Mouse (Mus musculus): ENCODE measurements around the gene Dcdc2c. TPM values are rescaled to one million over a fixed set of nuclear protein-coding genes. Genes with fewer than 3 reads are reported as not detected.

The Dcdc2c gene
- polyA plus RNA-seq, 1 experiment from 2014 or later, result 0.18 TPM

GRCm38 (mm10) chr12:28582423-28582822, 30.2 kb upstream of the Dcdc2c start, which contains the start of gene Allc:
Gene Allc, minus strand, starts transcription at chr12:28582523.
- no peaks in the 10 kb centered on the region for H3K27me3 ChIP-seq (ENCODE audit: control insufficient read depth, insufficient read depth, low read depth, low read length)
- 70% methylated on average over 8 of the region's 8 CpGs for WGBS
- no peaks in the 10 kb centered on the region for H3K4me1 ChIP-seq (replicated peaks; ENCODE audit: control insufficient read depth, insufficient read depth, low read length)
- H3K9me3 ChIP-seq (ENCODE audit: control insufficient read depth, low read length), result no peaks in the 10 kb centered on the region
- no peak within 1 kb of the TSS for H3K9ac ChIP-seq (ENCODE audit: low read length)
- H3K4me3 ChIP-seq (ENCODE audit: low read length), result no peak within 1 kb of the TSS
- H3K27ac ChIP-seq (ENCODE audit: low read length), result no peak within 1 kb of the TSS
- no peak within 1 kb of the TSS for H3K4me2 ChIP-seq (ENCODE audit: low read depth, low read length)
- no peaks in the 10 kb centered on the region for H3K36me3 ChIP-seq (ENCODE audit: control insufficient read depth, insufficient read depth, low read length)
- no peak for ATAC-seq (ENCODE audit: low read depth)

DNA sequence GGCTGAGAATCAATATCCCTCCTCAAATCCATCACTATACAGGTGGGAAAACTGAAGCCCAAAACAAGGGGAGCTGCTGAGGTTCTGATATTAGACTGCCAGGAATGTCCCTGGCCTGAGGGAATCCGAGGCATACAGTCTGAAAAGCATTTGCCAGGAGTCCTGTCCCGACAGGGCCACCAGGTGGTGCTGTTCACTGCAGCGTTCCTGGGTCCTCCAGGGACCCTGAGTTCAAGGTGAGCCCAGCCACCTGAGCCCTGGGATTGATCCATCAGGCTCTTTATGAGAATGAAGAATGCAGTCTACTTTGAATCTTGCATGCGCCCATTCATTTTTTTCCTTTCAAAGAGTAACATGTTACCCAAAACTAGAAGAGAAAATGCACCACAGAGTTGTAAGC, 26.9 kb upstream of the Dcdc2c start:
- 29% methylated on average over 4 of the region's 4 CpGs for WGBS
- no peak for ATAC-seq (ENCODE audit: low read depth)
- no peak overlapping the region for H3K4me3 ChIP-seq (ENCODE audit: low read length)
- H3K27ac ChIP-seq (ENCODE audit: low read length), result no peak overlapping the region
- H3K9ac ChIP-seq (ENCODE audit: low read length), result no peak overlapping the region
- no peaks in the 10 kb centered on the region for H3K4me1 ChIP-seq (replicated peaks; ENCODE audit: control insufficient read depth, insufficient read depth, low read length)
- no peaks in the 10 kb centered on the region for H3K36me3 ChIP-seq (ENCODE audit: control insufficient read depth, insufficient read depth, low read length)
- H3K9me3 ChIP-seq (ENCODE audit: control insufficient read depth, low read length), result no peaks in the 10 kb centered on the region
- no peaks in the 10 kb centered on the region for H3K27me3 ChIP-seq (ENCODE audit: control insufficient read depth, insufficient read depth, low read depth, low read length)
- H3K4me2 ChIP-seq (ENCODE audit: low read depth, low read length), result no peak overlapping the region

DNA sequence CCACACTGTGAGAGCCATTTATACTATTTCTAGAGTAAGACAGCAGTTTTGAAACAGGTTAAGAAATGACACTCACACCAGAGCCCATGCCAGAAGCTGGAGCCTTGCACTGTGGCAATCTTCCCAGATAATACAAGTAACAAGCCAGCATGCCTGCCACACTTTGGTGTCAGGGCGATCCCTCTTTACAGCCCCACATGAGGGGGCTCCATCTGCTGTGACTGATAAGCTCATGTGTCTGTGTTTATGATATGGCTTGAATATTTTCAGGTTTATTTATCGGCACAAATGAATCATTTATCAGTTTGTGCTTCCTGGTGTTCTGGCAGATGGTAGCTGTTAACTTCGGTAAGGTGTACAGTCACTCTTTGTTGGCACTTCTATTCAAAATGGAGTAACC, 25.9 kb upstream of the Dcdc2c start:
- no peak overlapping the region for H3K4me3 ChIP-seq (ENCODE audit: low read length)
- no peaks in the 10 kb centered on the region for H3K4me1 ChIP-seq (replicated peaks; ENCODE audit: control insufficient read depth, insufficient read depth, low read length)
- no peak overlapping the region for H3K9ac ChIP-seq (ENCODE audit: low read length)
- ATAC-seq (ENCODE audit: low read depth), result no peak
- 61% methylated on average over 3 of the region's 3 CpGs for WGBS
- no peak overlapping the region for H3K4me2 ChIP-seq (ENCODE audit: low read depth, low read length)
- no peaks in the 10 kb centered on the region for H3K9me3 ChIP-seq (ENCODE audit: control insufficient read depth, low read length)
- no peaks in the 10 kb centered on the region for H3K27me3 ChIP-seq (ENCODE audit: control insufficient read depth, insufficient read depth, low read depth, low read length)
- H3K36me3 ChIP-seq (ENCODE audit: control insufficient read depth, insufficient read depth, low read length), result no peaks in the 10 kb centered on the region
- H3K27ac ChIP-seq (ENCODE audit: low read length), result no peak overlapping the region

DNA sequence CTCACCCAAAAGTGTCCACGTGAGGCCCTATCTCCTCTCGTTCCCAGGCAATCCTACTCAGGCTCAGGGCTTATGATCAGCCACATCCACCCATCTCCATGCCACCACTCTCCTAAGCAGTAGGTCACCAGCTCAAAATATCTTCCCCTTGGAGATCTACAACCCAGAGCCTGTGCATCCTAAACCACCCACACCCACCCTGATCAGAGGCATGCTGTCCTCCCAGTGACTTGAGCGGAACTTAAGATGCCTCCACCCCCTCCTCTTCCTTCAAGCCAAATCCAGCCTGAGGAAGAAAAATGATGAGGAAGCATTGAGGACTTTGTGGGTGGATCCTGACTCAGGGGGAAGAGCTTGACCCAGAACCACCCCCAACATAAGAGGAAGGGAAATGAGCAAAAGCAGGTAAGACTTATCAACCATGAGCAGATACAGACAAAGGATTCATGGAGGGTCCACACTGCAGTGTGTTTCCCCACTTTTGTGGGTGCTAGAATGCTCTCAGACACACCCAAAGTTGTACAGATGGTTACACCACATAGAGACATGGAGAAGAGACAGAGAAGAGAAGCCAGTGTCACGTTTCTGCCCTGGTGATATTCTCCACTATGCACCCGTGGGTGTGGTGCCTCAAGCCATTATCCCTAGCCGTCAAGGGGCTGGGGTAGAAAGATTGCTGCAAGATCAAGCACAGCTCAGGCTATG, 23.3 kb upstream of the Dcdc2c start:
- no peaks in the 10 kb centered on the region for H3K27me3 ChIP-seq (ENCODE audit: control insufficient read depth, insufficient read depth, low read depth, low read length)
- H3K27ac ChIP-seq (ENCODE audit: low read length), result no peak overlapping the region
- no peak overlapping the region for H3K9ac ChIP-seq (ENCODE audit: low read length)
- no peaks in the 10 kb centered on the region for H3K9me3 ChIP-seq (ENCODE audit: control insufficient read depth, low read length)
- H3K4me3 ChIP-seq (ENCODE audit: low read length), result no peak overlapping the region
- WGBS, result 66% methylated on average over 6 of the region's 6 CpGs
- H3K4me1 ChIP-seq (replicated peaks; ENCODE audit: control insufficient read depth, insufficient read depth, low read length), result no peaks in the 10 kb centered on the region
- ATAC-seq (ENCODE audit: low read depth), result no peak
- H3K4me2 ChIP-seq (ENCODE audit: low read depth, low read length), result no peak overlapping the region
- H3K36me3 ChIP-seq (ENCODE audit: control insufficient read depth, insufficient read depth, low read length), result no peaks in the 10 kb centered on the region

DNA sequence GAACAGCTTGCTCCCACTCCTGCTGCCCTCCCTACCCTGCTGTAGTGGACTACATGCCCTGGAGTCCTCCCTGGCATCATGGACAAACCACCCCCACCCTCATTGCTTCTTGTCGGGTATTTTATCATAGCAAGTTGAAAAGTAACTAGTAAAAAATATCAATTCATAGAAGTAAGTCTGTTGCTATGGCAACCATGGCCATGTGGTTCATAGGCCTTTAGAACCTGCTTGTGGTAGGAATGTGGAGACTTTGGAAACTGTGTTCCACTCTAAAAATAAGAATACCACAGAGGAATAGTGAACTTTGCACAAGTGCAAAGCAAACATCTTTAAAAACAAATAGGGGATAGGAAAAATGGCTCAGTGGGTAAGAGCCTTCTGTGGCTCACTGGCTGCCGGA, 20.0 kb upstream of the Dcdc2c start:
- Histone ChIP-seq H3K9ac (ENCODE audit: low read length) (no peak overlapping the region), H3K4me2 (ENCODE audit: low read depth, low read length) (no peak overlapping the region), H3K27ac (ENCODE audit: low read length) (no peak overlapping the region), H3K9me3 (ENCODE audit: control insufficient read depth, low read length) (no peaks in the 10 kb centered on the region), H3K4me1 (replicated peaks; ENCODE audit: control insufficient read depth, insufficient read depth, low read length) (no peaks in the 10 kb centered on the region), H3K36me3 (ENCODE audit: control insufficient read depth, insufficient read depth, low read length) (no peaks in the 10 kb centered on the region), H3K27me3 (ENCODE audit: control insufficient read depth, insufficient read depth, low read depth, low read length) (no peaks in the 10 kb centered on the region), H3K4me3 (ENCODE audit: low read length) (no peak overlapping the region)
- 59% methylated on average over 2 of the region's 2 CpGs for WGBS
- no peak for ATAC-seq (ENCODE audit: low read depth)

- Histone ChIP-seq H3K4me1 (replicated peaks; ENCODE audit: control insufficient read depth, insufficient read depth, low read length) (no peaks in the 10 kb centered on the region), H3K4me3 (ENCODE audit: low read length) (no peak overlapping the region), H3K4me2 (ENCODE audit: low read depth, low read length) (no peak overlapping the region), H3K9me3 (ENCODE audit: control insufficient read depth, low read length) (no peaks in the 10 kb centered on the region), H3K27ac (ENCODE audit: low read length) (no peak overlapping the region), H3K27me3 (ENCODE audit: control insufficient read depth, insufficient read depth, low read depth, low read length) (no peaks in the 10 kb centered on the region), H3K9ac (ENCODE audit: low read length) (no peak overlapping the region), H3K36me3 (ENCODE audit: control insufficient read depth, insufficient read depth, low read length) (no peaks in the 10 kb centered on the region)
- no peak for ATAC-seq (ENCODE audit: low read depth)
- WGBS, result 44% methylated on average over 18 of the region's 18 CpGs
Measured at GRCm38 (mm10) chr12:28551775-28552174, 424 bp downstream of the Dcdc2c start.

DNA sequence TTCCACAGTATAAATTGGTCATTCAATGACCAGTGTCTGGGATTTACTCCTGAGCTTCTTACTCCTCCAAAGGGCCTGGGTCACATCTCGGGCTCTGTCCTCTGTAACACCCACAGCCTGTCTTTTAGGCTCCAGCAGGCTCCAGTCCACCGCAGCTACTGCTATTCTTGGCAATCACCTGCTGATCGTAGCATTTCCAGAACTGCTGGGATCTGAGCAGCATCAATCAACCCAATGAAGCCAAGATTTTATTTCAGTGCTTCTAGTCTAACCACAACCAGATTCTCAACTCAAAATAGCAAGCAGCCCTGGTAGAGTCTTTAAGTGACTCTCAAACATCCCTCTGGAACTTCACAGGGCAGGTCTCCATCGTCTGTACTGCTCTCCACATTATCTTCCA, 3.3 kb downstream of the Dcdc2c start:
- no peak for ATAC-seq (ENCODE audit: low read depth)
- Histone ChIP-seq H3K36me3 (ENCODE audit: control insufficient read depth, insufficient read depth, low read length) (no peaks in the 10 kb centered on the region), H3K27me3 (ENCODE audit: control insufficient read depth, insufficient read depth, low read depth, low read length) (no peaks in the 10 kb centered on the region), H3K4me2 (ENCODE audit: low read depth, low read length) (no peak overlapping the region), H3K9me3 (ENCODE audit: control insufficient read depth, low read length) (no peaks in the 10 kb centered on the region), H3K9ac (ENCODE audit: low read length) (no peak overlapping the region), H3K4me1 (replicated peaks; ENCODE audit: control insufficient read depth, insufficient read depth, low read length) (no peaks in the 10 kb centered on the region), H3K27ac (ENCODE audit: low read length) (no peak overlapping the region), H3K4me3 (ENCODE audit: low read length) (no peak overlapping the region)
- 47% methylated on average over 4 of the region's 4 CpGs for WGBS

DNA sequence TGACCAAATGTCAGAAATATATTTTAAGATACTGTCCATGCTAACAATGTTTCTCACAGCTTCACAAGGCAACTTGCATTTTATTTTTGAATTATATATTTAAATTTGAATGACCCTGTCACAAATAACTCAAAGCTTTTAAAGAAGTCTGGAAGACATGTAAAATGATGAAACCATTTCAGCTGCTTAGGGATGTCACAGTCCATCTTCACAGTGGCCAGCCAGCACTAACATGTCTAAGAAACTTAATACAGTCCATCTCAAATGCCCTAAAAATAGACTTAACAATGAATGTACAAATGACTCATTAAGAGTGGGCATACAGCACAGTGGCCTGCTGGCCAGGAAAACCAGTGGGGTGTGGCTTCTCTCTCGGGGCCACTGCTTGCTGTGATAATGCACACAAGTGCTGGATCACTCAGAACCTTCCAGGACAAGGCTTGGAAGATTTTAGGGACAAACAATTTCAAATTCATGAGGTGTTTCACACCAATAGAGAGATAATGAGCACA, 37.9 kb downstream of the Dcdc2c start:
- 38% methylated on average over 1 of the region's 1 CpGs for WGBS
- H3K9me3 ChIP-seq (ENCODE audit: control insufficient read depth, low read length), result no peaks in the 10 kb centered on the region
- no peaks in the 10 kb centered on the region for H3K36me3 ChIP-seq (ENCODE audit: control insufficient read depth, insufficient read depth, low read length)
- no peak overlapping the region for H3K4me3 ChIP-seq (ENCODE audit: low read length)
- no peaks in the 10 kb centered on the region for H3K4me1 ChIP-seq (replicated peaks; ENCODE audit: control insufficient read depth, insufficient read depth, low read length)
- no peak overlapping the region for H3K27ac ChIP-seq (ENCODE audit: low read length)
- H3K9ac ChIP-seq (ENCODE audit: low read length), result no peak overlapping the region
- ATAC-seq (ENCODE audit: low read depth), result no peak
- no peak overlapping the region for H3K4me2 ChIP-seq (ENCODE audit: low read depth, low read length)
- no peaks in the 10 kb centered on the region for H3K27me3 ChIP-seq (ENCODE audit: control insufficient read depth, insufficient read depth, low read depth, low read length)

- no peak overlapping the region for H3K4me2 ChIP-seq (ENCODE audit: low read depth, low read length)
- H3K9ac ChIP-seq (ENCODE audit: low read length), result no peak overlapping the region
- no peaks in the 10 kb centered on the region for H3K9me3 ChIP-seq (ENCODE audit: control insufficient read depth, low read length)
- H3K4me3 ChIP-seq (ENCODE audit: low read length), result no peak overlapping the region
- no peaks in the 10 kb centered on the region for H3K36me3 ChIP-seq (ENCODE audit: control insufficient read depth, insufficient read depth, low read length)
- no peaks in the 10 kb centered on the region for H3K27me3 ChIP-seq (ENCODE audit: control insufficient read depth, insufficient read depth, low read depth, low read length)
- no peak overlapping the region for H3K27ac ChIP-seq (ENCODE audit: low read length)
- WGBS, result 19% methylated on average over 5 of the region's 5 CpGs
- H3K4me1 ChIP-seq (replicated peaks; ENCODE audit: control insufficient read depth, insufficient read depth, low read length), result no peaks in the 10 kb centered on the region
- no peak for ATAC-seq (ENCODE audit: low read depth)
Measured at GRCm38 (mm10) chr12:28509699-28510280, 42.4 kb downstream of the Dcdc2c start.

Data from lung, embryonic 16.5 days (tissue).